Mouse (Mus musculus) thymus, postnatal 10 days (tissue): Measurements from ENCODE around the gene Vapa.
"Not testable (repeated sequence)": the region's sequence is repeated elsewhere in the genome, so short reads cannot be mapped to it uniquely, and the experiment has no call there.

Experiments
- DNase-seq, 2 experiments: peaks; one replicate each; pipeline ENCODE4 v3.0.0; 2021; ENCODE audit warnings: low spot score in 2 of 2

Vapa gene

DNA sequence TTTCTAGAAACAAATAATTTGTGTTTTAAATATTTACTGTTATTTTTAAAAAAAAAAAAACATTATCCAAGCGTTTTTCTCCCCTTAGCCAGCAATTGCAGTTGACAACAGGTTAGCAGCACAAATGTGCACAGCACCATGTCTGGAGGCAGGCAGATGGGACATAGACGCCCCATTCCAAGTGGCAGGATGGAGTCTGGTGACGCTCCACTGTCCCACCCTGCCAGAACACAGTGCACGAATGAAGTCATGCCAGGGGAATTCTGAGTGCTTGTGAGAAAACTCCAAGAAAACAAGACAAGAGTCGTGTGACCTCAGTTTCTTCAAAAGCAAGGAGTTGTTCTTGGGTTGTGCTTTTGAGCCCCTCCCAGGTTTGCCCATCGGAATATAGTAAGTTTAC, 50.0 kb downstream of the Vapa start:
- DNase-seq, result no peak

- DNase-seq, result peak in 1 of 2 experiments; percentile 44
Measured at GRCm38 (mm10) chr17:65562761-65563160, 50.6 kb downstream of the Vapa start.

GRCm38 (mm10) chr17:65561361-65562015, 51.9 kb downstream of the Vapa start:
- DNase-seq, result no peak

DNA sequence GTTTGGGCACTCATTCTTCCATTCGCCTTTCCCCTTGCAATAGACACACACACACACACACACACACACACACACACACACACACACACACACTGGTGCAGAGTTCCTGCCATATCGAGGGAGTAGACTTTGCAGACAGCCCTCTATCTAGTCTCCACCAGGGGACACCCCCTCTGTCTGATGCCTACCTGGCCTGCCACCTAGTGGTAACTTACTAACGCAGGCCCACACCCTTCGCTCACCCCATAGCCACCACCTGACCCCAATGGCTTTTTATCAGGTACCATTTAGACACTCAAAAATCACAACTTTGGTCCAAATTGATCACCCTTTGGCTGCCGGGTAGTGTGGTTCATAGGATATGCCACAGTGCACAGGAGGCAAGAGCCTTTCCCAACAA, 54.1 kb downstream of the Vapa start:
- peak; percentile 20 to 51 for DNase-seq

GRCm38 (mm10) chr17:65558788-65559187, 54.6 kb downstream of the Vapa start:
- DNase-seq, result no peak

DNA sequence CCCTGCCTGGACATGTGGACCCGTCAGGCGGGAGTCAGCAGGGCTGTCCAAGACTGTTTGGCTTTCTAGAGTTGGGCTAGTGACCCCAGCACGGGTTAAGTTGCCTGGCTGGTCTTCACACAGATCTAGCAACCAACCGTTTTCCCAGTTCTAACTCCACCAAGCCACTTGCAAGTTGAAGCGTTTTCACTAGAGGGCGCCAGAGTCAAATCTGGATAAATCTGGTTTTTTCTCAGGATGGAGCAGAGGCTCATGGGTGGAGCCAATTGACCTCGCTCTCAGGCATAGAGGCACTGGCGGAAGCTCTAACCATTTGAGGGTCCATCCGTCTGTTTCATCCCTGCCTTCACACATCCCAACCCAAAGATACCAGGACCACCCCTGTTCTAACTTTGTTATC, 55.1 kb downstream of the Vapa start:
- peak in 1 of 2 experiments; percentile 51 for DNase-seq

DNA sequence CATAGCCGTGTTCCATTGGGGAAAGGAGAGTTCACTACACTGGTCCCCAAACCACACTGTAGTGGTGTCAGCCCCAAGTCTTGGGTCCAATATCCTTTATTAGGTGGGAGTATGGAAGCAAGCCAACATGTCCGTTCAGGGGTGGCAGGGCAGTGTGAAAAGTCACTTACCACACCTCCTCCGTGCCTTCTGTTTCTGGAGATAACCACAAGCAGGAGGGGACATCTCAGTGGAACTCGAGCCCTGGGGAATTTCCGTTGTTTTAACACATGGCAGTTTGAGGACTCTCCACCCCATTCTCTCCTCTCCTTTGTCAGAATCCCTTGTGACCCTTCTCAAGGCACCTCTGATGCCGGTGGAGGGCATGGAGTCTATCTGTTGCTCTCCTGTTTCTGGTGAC, 56.1 kb downstream of the Vapa start:
- DNase-seq, result no peak

- no peak for DNase-seq
Measured at GRCm38 (mm10) chr17:65556798-65557197, 56.6 kb downstream of the Vapa start.

DNA sequence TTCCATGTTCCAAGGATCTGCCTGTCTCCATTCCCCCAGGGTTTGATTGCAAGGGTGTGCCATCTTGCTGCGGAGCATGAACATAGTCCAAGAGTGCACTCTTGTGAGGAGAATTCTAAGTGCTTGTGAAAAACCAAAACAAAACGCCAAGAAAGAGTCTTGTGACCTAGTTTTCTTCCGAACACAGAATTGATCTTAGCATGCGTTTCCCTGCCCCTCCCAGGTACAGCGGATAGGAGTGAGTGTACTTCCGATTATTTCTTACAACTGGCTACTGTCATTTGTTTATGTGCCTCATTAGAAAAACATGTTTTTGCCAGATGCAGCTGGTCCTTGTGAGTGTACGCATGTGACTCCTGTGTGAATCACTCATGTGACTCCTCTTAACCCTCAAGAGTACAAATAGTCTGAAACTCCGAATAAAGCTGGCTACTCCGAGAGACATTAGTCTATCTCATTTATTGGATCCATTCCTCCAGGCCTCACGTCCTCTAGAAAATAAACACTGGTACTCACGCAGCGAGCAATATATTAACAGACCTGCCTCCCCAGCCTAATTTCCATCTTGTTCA, 60.8 kb downstream of the Vapa start:
- no peak for DNase-seq

- DNase-seq, result no peak
Measured at GRCm38 (mm10) chr17:65550357-65550756, 63.0 kb downstream of the Vapa start.

- no peak for DNase-seq
Measured at GRCm38 (mm10) chr17:65548698-65549365, 64.5 kb downstream of the Vapa start.

- not testable (repeated sequence) for DNase-seq
Measured at GRCm38 (mm10) chr17:65546221-65546620, 67.1 kb downstream of the Vapa start.

DNA sequence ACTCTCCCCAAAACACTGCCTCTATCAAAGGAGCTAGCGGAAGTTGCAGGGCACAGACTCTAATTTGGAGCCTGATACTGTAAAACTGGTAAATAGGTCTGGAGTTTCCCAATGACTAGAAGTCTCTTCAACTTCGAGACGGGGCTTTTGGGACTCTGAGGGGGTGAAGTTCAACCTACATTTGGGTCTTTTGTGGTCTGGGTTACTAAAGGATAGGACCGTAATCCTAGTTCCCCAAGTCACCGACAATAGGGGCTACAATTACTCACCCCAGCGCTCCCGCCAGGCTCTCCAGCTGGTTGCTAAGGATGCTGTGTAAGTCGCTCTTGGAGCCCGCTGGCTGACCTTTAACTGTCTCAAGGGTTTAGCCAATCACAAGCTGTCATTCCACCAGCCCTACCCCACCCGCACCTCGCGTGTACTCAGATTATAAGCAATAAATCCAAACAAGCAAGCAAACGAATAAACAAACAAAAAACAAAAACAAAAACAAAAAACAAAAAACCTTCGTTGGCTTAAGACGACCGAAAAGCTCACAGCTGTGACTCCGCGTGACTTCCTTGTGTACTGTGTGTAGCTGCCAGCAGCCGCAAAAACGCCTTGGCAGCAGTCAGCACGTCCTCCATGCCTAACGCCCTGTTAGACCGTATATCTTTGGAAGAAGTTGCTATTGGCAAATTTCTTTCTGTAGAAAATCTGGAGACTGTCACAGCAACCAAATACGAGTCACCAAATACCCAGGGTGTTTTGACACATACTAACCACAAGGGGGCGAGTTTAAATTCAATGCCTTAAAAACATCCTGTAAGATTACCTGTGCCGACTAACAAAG, 72.7 kb downstream of the Vapa start, which contains the start of gene Tmem232:
Gene Tmem232 (minus strand): TSS at position 342 of the 832 bp plus-strand sequence.
- DNase-seq, result no peak

- DNase-seq, result peak in 1 of 2 experiments; percentile 30
Measured at GRCm38 (mm10) chr17:65536156-65536555, 77.2 kb downstream of the Vapa start.

- not testable (repeated sequence) for DNase-seq
Measured at GRCm38 (mm10) chr17:65532381-65532780, 81.0 kb downstream of the Vapa start.
